Mouse (Mus musculus): ENCODE data around the gene Ptn. TPM values are rescaled to one million over a fixed set of nuclear protein-coding genes. Genes with fewer than 3 reads are reported as not detected.

The Ptn gene
- polyA plus RNA-seq, 1 experiment = 0.75 TPM

DNA sequence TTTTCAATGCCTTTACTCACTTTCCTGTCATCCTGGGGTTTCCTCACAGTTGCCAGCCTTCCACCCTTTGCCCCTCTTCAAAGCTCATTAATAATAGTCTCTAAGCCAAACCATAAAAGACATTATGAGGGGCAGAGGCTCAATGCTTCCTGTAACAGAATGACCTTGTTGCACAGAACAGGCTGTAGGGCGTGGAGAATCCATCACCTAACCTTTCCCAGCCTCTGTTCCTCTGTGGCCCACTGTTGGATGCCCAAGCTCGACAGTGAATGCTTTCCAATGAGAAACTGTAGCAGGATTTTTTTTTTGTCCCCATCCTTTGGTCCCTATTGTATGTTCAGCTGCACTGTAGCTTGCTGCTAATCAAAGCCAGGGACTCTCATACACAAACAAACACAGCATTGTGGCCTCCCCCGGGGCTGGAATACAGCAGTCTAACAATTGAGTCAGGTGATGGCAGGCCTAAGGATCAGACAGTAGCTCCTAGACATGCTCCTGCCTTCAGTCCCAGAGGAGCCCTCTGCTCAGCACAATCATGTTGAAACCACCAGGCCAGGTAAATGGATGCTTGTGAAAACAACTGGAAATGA lies 12.9 kb downstream of the Ptn start:
- Histone ChIP-seq H3K27ac (ENCODE audit: insufficient read depth, low read length) (no peak overlapping the region), H3K36me3 (ENCODE audit: control insufficient read depth, insufficient read depth, low read length, poor library complexity, severe bottlenecking) (no peaks in the 10 kb centered on the region), H3K9me3 (replicated peaks; ENCODE audit: control insufficient read depth, insufficient read depth, low read length, poor library complexity, severe bottlenecking) (no peaks in the 10 kb centered on the region), H3K27me3 (ENCODE audit: control insufficient read depth, insufficient read depth, low read length, poor library complexity, severe bottlenecking) (no peaks in the 10 kb centered on the region; the same call in 1 of the 2 replicates), H3K4me1 (ENCODE audit: control insufficient read depth, insufficient read depth, low read length) (no peaks in the 10 kb centered on the region), H3K9ac (ENCODE audit: low read depth, poor library complexity, severe bottlenecking) (no peak overlapping the region), H3K4me3 (ENCODE audit: low read depth, low read length) (no peak overlapping the region)
- TF ChIP-seq CTCF (IDR thresholded peaks at IDR 0.05; ENCODE audit: low read depth, low read length) (no peak), POLR2A (IDR thresholded peaks at IDR 0.05; ENCODE audit: insufficient read depth, low read length) (no peak), EP300 (IDR thresholded peaks at IDR 0.05; ENCODE audit: insufficient read depth, low read depth, low read length) (no peak)

DNA sequence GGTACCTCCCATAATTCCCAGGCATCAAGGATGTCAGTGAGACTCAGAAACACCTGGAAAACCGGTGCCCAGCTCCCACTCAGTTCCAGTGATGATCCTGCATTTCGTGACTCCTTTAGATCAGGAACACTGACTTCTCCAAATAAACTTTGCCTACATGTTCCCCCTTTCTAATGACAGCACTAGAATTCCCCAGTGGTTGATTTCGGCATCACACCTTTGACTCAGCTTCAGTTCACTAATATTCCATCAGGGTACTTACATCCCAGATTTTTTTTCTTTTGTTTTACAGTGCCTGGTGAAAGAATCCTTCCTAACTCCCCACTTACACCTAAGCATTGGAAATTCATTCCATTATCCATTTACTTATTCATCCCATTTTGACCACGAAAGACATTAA lies 15.5 kb downstream of the Ptn start:
- Histone ChIP-seq H3K4me1 (ENCODE audit: control insufficient read depth, insufficient read depth, low read length) (no peaks in the 10 kb centered on the region), H3K4me3 (ENCODE audit: low read depth, low read length) (no peak overlapping the region), H3K9ac (ENCODE audit: low read depth, poor library complexity, severe bottlenecking) (no peak overlapping the region), H3K36me3 (ENCODE audit: control insufficient read depth, insufficient read depth, low read length, poor library complexity, severe bottlenecking) (no peaks in the 10 kb centered on the region), H3K27ac (ENCODE audit: insufficient read depth, low read length) (no peak overlapping the region), H3K27me3 (ENCODE audit: control insufficient read depth, insufficient read depth, low read length, poor library complexity, severe bottlenecking) (no peaks in the 10 kb centered on the region; the same call in 1 of the 2 replicates), H3K9me3 (replicated peaks; ENCODE audit: control insufficient read depth, insufficient read depth, low read length, poor library complexity, severe bottlenecking) (no peaks in the 10 kb centered on the region)
- no peak for TF ChIP-seq CTCF (IDR thresholded peaks at IDR 0.05; ENCODE audit: low read depth, low read length)
- no peak for TF ChIP-seq EP300 (IDR thresholded peaks at IDR 0.05; ENCODE audit: insufficient read depth, low read depth, low read length)
- no peak for TF ChIP-seq POLR2A (IDR thresholded peaks at IDR 0.05; ENCODE audit: insufficient read depth, low read length)

DNA sequence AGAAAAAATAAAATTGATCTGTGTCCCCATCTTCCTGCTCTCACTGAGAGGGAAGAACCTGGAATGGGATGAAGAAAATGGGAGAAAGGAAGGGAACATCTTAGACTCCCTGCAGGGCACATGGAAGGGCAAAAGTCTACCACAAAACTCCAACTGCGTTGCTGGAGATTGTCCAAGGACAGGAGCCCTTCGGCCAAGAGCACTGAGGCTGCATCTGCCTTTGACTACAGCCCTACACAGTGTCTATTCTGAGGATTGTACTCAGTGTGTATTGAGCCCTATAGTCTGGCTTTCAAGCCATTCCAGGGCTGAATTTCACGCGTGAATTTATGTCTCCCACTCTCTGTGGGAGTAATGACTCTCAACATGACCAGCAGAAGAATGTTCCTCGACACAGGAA lies 16.2 kb downstream of the Ptn start:
- no peaks in the 10 kb centered on the region for H3K36me3 ChIP-seq (ENCODE audit: control insufficient read depth, insufficient read depth, low read length, poor library complexity, severe bottlenecking)
- no peaks in the 10 kb centered on the region for H3K9me3 ChIP-seq (replicated peaks; ENCODE audit: control insufficient read depth, insufficient read depth, low read length, poor library complexity, severe bottlenecking)
- H3K9ac ChIP-seq (ENCODE audit: low read depth, poor library complexity, severe bottlenecking) = no peak overlapping the region
- TF ChIP-seq CTCF (IDR thresholded peaks at IDR 0.05; ENCODE audit: low read depth, low read length) = no peak
- TF ChIP-seq POLR2A (IDR thresholded peaks at IDR 0.05; ENCODE audit: insufficient read depth, low read length) = no peak
- TF ChIP-seq EP300 (IDR thresholded peaks at IDR 0.05; ENCODE audit: insufficient read depth, low read depth, low read length) = no peak
- H3K27me3 ChIP-seq (ENCODE audit: control insufficient read depth, insufficient read depth, low read length, poor library complexity, severe bottlenecking) = no peaks in the 10 kb centered on the region; the same call in 1 of the 2 replicates
- no peaks in the 10 kb centered on the region for H3K4me1 ChIP-seq (ENCODE audit: control insufficient read depth, insufficient read depth, low read length)
- no peak overlapping the region for H3K4me3 ChIP-seq (ENCODE audit: low read depth, low read length)
- H3K27ac ChIP-seq (ENCODE audit: insufficient read depth, low read length) = no peak overlapping the region

DNA sequence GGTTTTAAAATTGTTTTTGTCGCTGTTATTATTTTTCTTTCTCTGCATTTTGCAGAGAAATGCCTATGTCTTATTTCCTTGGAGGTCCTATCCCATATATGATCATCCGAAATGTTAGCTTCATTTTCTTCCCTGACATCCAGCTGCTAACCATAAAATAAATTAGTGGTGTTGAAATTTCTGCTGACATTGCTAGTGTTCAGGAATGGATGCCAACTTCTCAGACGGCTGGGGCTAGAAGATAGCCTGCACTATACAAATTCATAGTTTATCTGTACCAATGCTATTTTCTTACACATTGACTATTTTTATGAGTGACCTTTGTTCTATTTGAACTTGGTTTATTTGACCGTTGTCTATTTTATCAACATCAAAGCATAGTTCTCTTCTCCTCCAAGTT lies 20.8 kb downstream of the Ptn start:
- Histone ChIP-seq H3K9me3 (replicated peaks; ENCODE audit: control insufficient read depth, insufficient read depth, low read length, poor library complexity, severe bottlenecking) (no peaks in the 10 kb centered on the region), H3K27ac (ENCODE audit: insufficient read depth, low read length) (no peak overlapping the region), H3K9ac (ENCODE audit: low read depth, poor library complexity, severe bottlenecking) (no peak overlapping the region), H3K4me3 (ENCODE audit: low read depth, low read length) (no peak overlapping the region), H3K36me3 (ENCODE audit: control insufficient read depth, insufficient read depth, low read length, poor library complexity, severe bottlenecking) (no peaks in the 10 kb centered on the region), H3K4me1 (ENCODE audit: control insufficient read depth, insufficient read depth, low read length) (no peaks in the 10 kb centered on the region), H3K27me3 (ENCODE audit: control insufficient read depth, insufficient read depth, low read length, poor library complexity, severe bottlenecking) (no peaks in the 10 kb centered on the region)
- TF ChIP-seq CTCF (IDR thresholded peaks at IDR 0.05; ENCODE audit: low read depth, low read length) (no peak), EP300 (IDR thresholded peaks at IDR 0.05; ENCODE audit: insufficient read depth, low read depth, low read length) (no peak), POLR2A (IDR thresholded peaks at IDR 0.05; ENCODE audit: insufficient read depth, low read length) (no peak)

DNA sequence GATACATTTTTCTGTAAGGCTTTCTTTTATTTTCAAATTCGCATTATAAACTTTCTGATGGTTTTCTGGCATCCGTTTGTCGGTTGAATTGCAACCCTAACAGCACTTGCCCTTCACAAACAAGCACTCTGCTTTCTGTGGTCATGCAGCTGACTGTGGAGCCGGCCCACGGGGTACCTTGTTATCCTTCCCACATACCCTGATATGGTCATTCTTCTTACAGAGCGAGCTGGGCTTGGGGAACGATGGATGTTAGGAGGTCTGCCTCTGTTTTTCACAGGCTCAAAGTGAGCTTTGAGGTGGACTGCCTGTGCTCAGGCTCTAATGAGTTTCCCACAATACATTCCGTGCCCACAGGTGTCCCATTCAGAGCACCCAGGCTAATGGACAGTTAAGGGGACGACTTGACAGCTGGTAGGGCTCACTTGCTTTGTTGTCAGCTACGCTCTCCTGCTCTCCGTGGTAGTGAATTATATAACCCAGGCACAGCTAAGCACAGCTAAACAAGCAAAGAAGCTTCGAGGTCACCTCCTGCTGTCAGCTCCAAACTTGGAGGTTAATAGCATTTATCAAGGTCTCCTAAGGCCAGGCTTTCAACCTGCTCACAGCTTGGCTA lies 21.3 kb downstream of the Ptn start:
- no peaks in the 10 kb centered on the region for H3K27me3 ChIP-seq (ENCODE audit: control insufficient read depth, insufficient read depth, low read length, poor library complexity, severe bottlenecking)
- no peak overlapping the region for H3K27ac ChIP-seq (ENCODE audit: insufficient read depth, low read length)
- TF ChIP-seq CTCF (IDR thresholded peaks at IDR 0.05; ENCODE audit: low read depth, low read length) = no peak
- TF ChIP-seq POLR2A (IDR thresholded peaks at IDR 0.05; ENCODE audit: insufficient read depth, low read length) = no peak
- TF ChIP-seq EP300 (IDR thresholded peaks at IDR 0.05; ENCODE audit: insufficient read depth, low read depth, low read length) = no peak
- no peaks in the 10 kb centered on the region for H3K9me3 ChIP-seq (replicated peaks; ENCODE audit: control insufficient read depth, insufficient read depth, low read length, poor library complexity, severe bottlenecking)
- no peak overlapping the region for H3K9ac ChIP-seq (ENCODE audit: low read depth, poor library complexity, severe bottlenecking)
- no peaks in the 10 kb centered on the region for H3K4me1 ChIP-seq (ENCODE audit: control insufficient read depth, insufficient read depth, low read length)
- H3K4me3 ChIP-seq (ENCODE audit: low read depth, low read length) = no peak overlapping the region
- no peaks in the 10 kb centered on the region for H3K36me3 ChIP-seq (ENCODE audit: control insufficient read depth, insufficient read depth, low read length, poor library complexity, severe bottlenecking)

DNA sequence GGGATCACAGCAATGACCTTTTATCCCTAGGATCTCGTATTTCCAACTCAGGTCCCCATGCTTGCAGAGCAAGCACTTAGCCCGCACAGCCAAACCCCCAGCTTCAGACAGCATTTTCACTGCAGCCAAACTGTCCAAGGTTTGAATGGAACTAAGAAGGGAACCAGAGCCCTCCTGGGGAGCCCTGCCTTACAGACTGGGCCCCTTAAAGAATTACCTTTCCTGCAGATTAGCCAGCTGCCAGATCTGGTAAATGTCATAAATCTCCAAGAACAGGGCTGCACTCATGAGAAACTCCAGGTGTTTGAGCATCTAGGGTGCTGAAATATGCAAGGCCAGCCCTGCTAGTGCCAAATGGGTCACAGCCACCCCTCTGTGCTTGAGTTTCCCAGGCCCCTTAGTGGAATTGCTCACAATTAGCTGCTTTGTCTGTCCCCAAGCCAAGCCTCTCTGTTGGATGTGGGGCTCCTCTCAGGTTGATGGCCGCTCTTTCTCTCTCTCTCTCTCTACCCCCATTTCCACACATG lies 25.3 kb downstream of the Ptn start:
- TF ChIP-seq EP300 (IDR thresholded peaks at IDR 0.05; ENCODE audit: insufficient read depth, low read depth, low read length) (no peak), CTCF (IDR thresholded peaks at IDR 0.05; ENCODE audit: low read depth, low read length) (no peak), POLR2A (IDR thresholded peaks at IDR 0.05; ENCODE audit: insufficient read depth, low read length) (no peak)
- no peaks in the 10 kb centered on the region for H3K4me1 ChIP-seq (ENCODE audit: control insufficient read depth, insufficient read depth, low read length)
- H3K27me3 ChIP-seq (ENCODE audit: control insufficient read depth, insufficient read depth, low read length, poor library complexity, severe bottlenecking) = no peaks in the 10 kb centered on the region
- no peaks in the 10 kb centered on the region for H3K36me3 ChIP-seq (ENCODE audit: control insufficient read depth, insufficient read depth, low read length, poor library complexity, severe bottlenecking)
- no peak overlapping the region for H3K4me3 ChIP-seq (ENCODE audit: low read depth, low read length)
- H3K9ac ChIP-seq (ENCODE audit: low read depth, poor library complexity, severe bottlenecking) = no peak overlapping the region
- H3K27ac ChIP-seq (ENCODE audit: insufficient read depth, low read length) = no peak overlapping the region
- no peaks in the 10 kb centered on the region for H3K9me3 ChIP-seq (replicated peaks; ENCODE audit: control insufficient read depth, insufficient read depth, low read length, poor library complexity, severe bottlenecking)
